Mouse (Mus musculus) hindbrain, embryonic 10.5 days (tissue): ENCODE measurements at regions not wholly inside any gene's neighbourhood (a gene's known extent, or its start where the extent isn't known, plus 50 kb on each side); places are given as distances from the start of the nearest gene placed in this dataset.
A peak's percentile ranks its signal among the peaks of the same experiment; 100 is the strongest.
"Not testable (repeated sequence)": the region's sequence is repeated elsewhere in the genome, so short reads cannot be mapped to it uniquely, and the experiment has no call there.

Experiments
- DNase-seq: peaks from one replicate; pipeline ENCODE4 v3.0.0-alpha.2; 2017; ENCODE audit warnings: low spot score
- H3K27ac ChIP-seq: fragments of 300-500 bp; sonication (generic); 2 replicates; pipeline ENCODE4 v1.5.1; 2016; ENCODE audit warnings: mild to moderate bottlenecking, moderate library complexity
- H3K27me3 ChIP-seq: fragments of 300-500 bp; sonication (generic); 2 replicates; pipeline ENCODE4 v1.6.1; 2016; ENCODE audit warnings: mild to moderate bottlenecking; ENCODE audit not compliant: poor library complexity, insufficient read depth, severe bottlenecking
- H3K36me3 ChIP-seq: fragments of 300-500 bp; sonication (generic); 2 replicates; pipeline ENCODE4 v1.6.1; 2016; ENCODE audit warnings: mild to moderate bottlenecking, moderate library complexity
- H3K4me1 ChIP-seq: fragments of 300-500 bp; sonication (generic); replicated peaks from 2 replicates; pipeline ENCODE4 v1.6.1; 2016; ENCODE audit warnings: mild to moderate bottlenecking
- H3K4me3 ChIP-seq: fragments of 300-500 bp; sonication (generic); 2 replicates; pipeline ENCODE4 v1.5.1; 2016; ENCODE audit warnings: mild to moderate bottlenecking, moderate library complexity
- H3K9me3 ChIP-seq: fragments of 300-500 bp; sonication (generic); 2 replicates; pipeline ENCODE4 v1.6.1; 2016; ENCODE audit warnings: mild to moderate bottlenecking, moderate library complexity
- WGBS: fragments of 180-500 bp; shearing (Covaris S2); methylation state at CpG from one replicate; pipeline ENCODE4 v1.1.7; 2016; 5-methylcytosine and 5-hydroxymethylcytosine counted together

- Histone ChIP-seq H3K4me3 (no peak overlapping the region), H3K27me3 (no peaks in the 10 kb centered on the region), H3K36me3 (no peaks in the 10 kb centered on the region), H3K4me1 (no peaks in the 10 kb centered on the region; the same call in 1 of the 2 replicates), H3K9me3 (no peaks in the 10 kb centered on the region), H3K27ac (no peak overlapping the region)
- no peak for DNase-seq
- WGBS, result 68% methylated on average over 7 of the region's 7 CpGs
These were observed 55.2 kb downstream of the Gm12728 start for GRCm38 (mm10) chr4:105844675-105845466.

GRCm38 (mm10) chr4:105845998-105846989, 56.6 kb downstream of the Gm12728 start:
- not testable (repeated sequence) for H3K4me3 ChIP-seq, H3K27me3 ChIP-seq, DNase-seq, H3K9me3 ChIP-seq, H3K4me1 ChIP-seq, H3K36me3 ChIP-seq, H3K27ac ChIP-seq
- WGBS, result 93% methylated on average over 3 of the region's 3 CpGs

GRCm38 (mm10) chr4:105853086-105853485, 63.4 kb downstream of the Gm12728 start:
- no peaks in the 10 kb centered on the region for H3K36me3 ChIP-seq
- no peak overlapping the region for H3K27ac ChIP-seq
- H3K27me3 ChIP-seq, result no peaks in the 10 kb centered on the region
- no peaks in the 10 kb centered on the region for H3K4me1 ChIP-seq
- WGBS, result 96% methylated on average over 6 of the region's 6 CpGs
- H3K4me3 ChIP-seq, result no peak overlapping the region
- DNase-seq, result no peak
- peaks cover 6% of the 10 kb centered on the region; the same call in 1 of the 2 replicates for H3K9me3 ChIP-seq

GRCm38 (mm10) chr4:105859052-105859864, 69.6 kb downstream of the Gm12728 start:
- 79% methylated on average over 15 of the region's 15 CpGs for WGBS
- H3K36me3 ChIP-seq, result no peaks in the 10 kb centered on the region

GRCm38 (mm10) chr4:105860930-105861653, 71.4 kb downstream of the Gm12728 start:
- Histone ChIP-seq H3K4me1 (peaks cover 13% of the 10 kb centered on the region; the same call in 1 of the 2 replicates), H3K27me3 (no peaks in the 10 kb centered on the region), H3K4me3 (no peak overlapping the region), H3K9me3 (no peaks in the 10 kb centered on the region), H3K36me3 (no peaks in the 10 kb centered on the region), H3K27ac (peak overlapping the region; percentile 35; the same call in 1 of the 2 replicates)
- DNase-seq, result peak; percentile 66
- 60% methylated on average over 11 of the region's 11 CpGs for WGBS

More at GRCm38 (mm10) chr4:105859052-105859864, 69.6 kb downstream of the Gm12728 start:
- Histone ChIP-seq H3K4me1 (peaks cover 13% of the 10 kb centered on the region; the same call in 1 of the 2 replicates), H3K9me3 (no peaks in the 10 kb centered on the region), H3K27ac (no peak overlapping the region), H3K4me3 (no peak overlapping the region), H3K27me3 (no peaks in the 10 kb centered on the region)
- DNase-seq, result no peak

DNA sequence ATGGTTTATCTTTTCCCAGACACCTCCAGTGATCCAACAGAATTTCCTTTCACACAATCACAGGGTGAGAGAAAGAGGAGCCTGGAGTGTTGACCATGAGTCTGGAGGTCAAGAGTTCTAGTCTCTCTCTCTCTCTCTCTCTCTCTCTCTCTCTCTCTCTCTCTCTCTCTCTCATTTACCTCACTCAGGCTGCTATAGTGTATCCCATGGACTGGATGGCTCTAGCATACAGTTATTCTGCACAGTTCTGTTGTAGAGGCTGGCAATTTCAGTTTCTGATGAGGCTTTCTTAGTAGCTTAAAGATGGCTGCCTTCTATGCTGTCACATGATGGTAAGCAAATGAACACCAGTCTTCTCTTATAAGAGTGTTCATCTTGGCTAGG, 72.0 kb downstream of the Gm12728 start:
- H3K4me1 ChIP-seq, result peaks cover 13% of the 10 kb centered on the region; the same call in 1 of the 2 replicates
- no peak overlapping the region for H3K27ac ChIP-seq
- H3K4me3 ChIP-seq, result no peak overlapping the region
- no peaks in the 10 kb centered on the region for H3K36me3 ChIP-seq
- H3K9me3 ChIP-seq, result no peaks in the 10 kb centered on the region
- DNase-seq, result no peak
- no peaks in the 10 kb centered on the region for H3K27me3 ChIP-seq

- 80% methylated on average over 3 of the region's 3 CpGs for WGBS
- H3K27ac ChIP-seq, result no peak overlapping the region
- no peaks in the 10 kb centered on the region for H3K9me3 ChIP-seq
- H3K4me1 ChIP-seq, result no peaks in the 10 kb centered on the region
- H3K27me3 ChIP-seq, result no peaks in the 10 kb centered on the region
- H3K36me3 ChIP-seq, result no peaks in the 10 kb centered on the region
- DNase-seq, result no peak
- no peak overlapping the region for H3K4me3 ChIP-seq
These were observed 80.8 kb downstream of the Gm12728 start for GRCm38 (mm10) chr4:105870512-105870911.

GRCm38 (mm10) chr4:105877246-105877645, 87.6 kb downstream of the Gm12728 start:
- H3K27me3 ChIP-seq, result no peaks in the 10 kb centered on the region
- no peak for DNase-seq
- H3K4me3 ChIP-seq, result no peak overlapping the region
- WGBS, result 82% methylated on average over 5 of the region's 5 CpGs
- H3K36me3 ChIP-seq, result no peaks in the 10 kb centered on the region
- no peak overlapping the region for H3K27ac ChIP-seq
- H3K9me3 ChIP-seq, result no peaks in the 10 kb centered on the region
- H3K4me1 ChIP-seq, result no peaks in the 10 kb centered on the region

GRCm38 (mm10) chr4:105879891-105880290, 90.2 kb downstream of the Gm12728 start:
- H3K36me3 ChIP-seq, result no peaks in the 10 kb centered on the region
- WGBS, result 83% methylated on average over 3 of the region's 3 CpGs

GRCm38 (mm10) chr4:105884791-105885190, 95.1 kb downstream of the Gm12728 start:
- Histone ChIP-seq H3K27me3 (no peaks in the 10 kb centered on the region), H3K27ac (no peak overlapping the region), H3K4me1 (no peaks in the 10 kb centered on the region), H3K9me3 (no peaks in the 10 kb centered on the region), H3K4me3 (no peak overlapping the region), H3K36me3 (no peaks in the 10 kb centered on the region)
- no peak for DNase-seq
- 57% methylated on average over 3 of the region's 3 CpGs for WGBS

More at GRCm38 (mm10) chr4:105879891-105880290, 90.2 kb downstream of the Gm12728 start:
- DNase-seq, result no peak
- no peak overlapping the region for H3K27ac ChIP-seq
- no peaks in the 10 kb centered on the region for H3K27me3 ChIP-seq
- H3K4me3 ChIP-seq, result no peak overlapping the region
- H3K9me3 ChIP-seq, result no peaks in the 10 kb centered on the region
- no peaks in the 10 kb centered on the region for H3K4me1 ChIP-seq

DNA sequence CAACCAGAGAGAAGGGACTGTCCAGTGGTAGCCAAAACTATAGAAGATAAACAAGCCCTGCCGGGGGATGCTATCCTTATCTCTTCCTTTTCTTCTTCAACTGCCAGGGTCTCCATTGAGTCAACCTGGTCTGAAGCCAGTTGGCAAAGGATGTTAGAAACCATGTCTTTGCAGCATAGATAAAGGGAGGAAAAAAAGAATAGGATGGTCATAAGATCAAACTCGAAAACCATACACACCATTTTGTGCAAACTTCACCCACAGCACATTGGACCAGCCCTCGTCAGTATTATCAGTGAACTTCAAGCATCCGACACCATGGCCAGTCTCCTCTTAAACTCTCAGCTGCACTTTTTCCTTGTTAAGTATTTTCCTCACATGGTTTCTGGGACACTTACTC, 101.8 kb downstream of the Gm12728 start:
- WGBS, result 86% methylated on average over 4 of the region's 4 CpGs
- no peak for DNase-seq

DNA sequence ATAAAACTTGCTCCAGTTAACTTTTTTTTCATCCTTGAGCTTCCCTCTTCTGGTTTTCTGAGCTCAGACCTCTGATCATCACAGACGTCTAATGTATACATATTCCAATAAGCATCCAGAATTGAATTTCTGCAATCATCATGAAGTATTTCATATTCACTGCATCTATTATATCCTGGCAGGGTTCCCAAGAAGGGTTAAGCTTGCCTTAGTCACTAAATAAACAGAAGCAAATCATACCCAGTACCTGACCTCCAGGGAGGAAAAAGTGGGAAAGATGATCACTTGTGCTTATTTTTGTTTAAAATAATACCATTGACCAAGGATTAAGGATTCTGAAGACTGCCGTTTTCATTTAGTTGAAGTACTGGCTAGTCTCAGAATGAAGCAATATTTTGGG, 102.4 kb downstream of the Gm12728 start:
- no peak for DNase-seq
- WGBS, result 79% methylated on average over 2 of the region's 2 CpGs

More for the DNA sequence above, 101.8 kb downstream of the Gm12728 start:
- no peaks in the 10 kb centered on the region for H3K4me1 ChIP-seq
- H3K36me3 ChIP-seq, result no peaks in the 10 kb centered on the region
- H3K27ac ChIP-seq, result no peak overlapping the region
- H3K4me3 ChIP-seq, result no peak overlapping the region
- no peaks in the 10 kb centered on the region for H3K9me3 ChIP-seq
- no peaks in the 10 kb centered on the region for H3K27me3 ChIP-seq

More for the DNA sequence above, 102.4 kb downstream of the Gm12728 start:
- H3K27ac ChIP-seq, result no peak overlapping the region
- no peaks in the 10 kb centered on the region for H3K36me3 ChIP-seq
- H3K4me1 ChIP-seq, result no peaks in the 10 kb centered on the region
- H3K4me3 ChIP-seq, result no peak overlapping the region
- H3K27me3 ChIP-seq, result no peaks in the 10 kb centered on the region
- H3K9me3 ChIP-seq, result no peaks in the 10 kb centered on the region
